ENCODE assay signal across 12 mouse cellular contexts in the genomic region with DNA sequence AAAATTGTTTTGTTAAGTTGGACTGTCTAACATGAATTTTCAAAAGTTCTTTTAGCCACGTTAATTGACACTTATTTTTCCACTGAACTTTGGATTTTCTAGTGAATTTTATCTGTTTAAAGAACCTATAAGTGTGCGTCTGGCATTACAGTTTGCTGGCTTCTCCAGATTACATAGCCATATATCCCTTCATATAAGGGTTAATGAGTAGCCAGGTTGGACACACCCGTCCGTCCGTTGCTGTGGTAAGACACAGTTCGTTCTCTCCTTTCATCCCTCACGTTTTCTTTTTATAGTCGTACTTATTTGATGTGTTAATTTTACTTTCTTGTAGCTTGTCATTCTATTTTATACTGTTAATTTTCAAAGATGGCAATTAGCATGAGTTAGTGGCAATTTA. TPM values are rescaled to one million over a fixed set of nuclear protein-coding genes. Genes with fewer than 3 reads are reported as not detected.
DNase-seq lines count a peak whose midpoint lies in the region; ATAC-seq and TF ChIP-seq lines count a peak whose summit lies in the region.
"Had no signal": no experiment of that assay in that cellular context is flagged by ENCODE, and none has a peak within 500 bp of the region (broad histone marks: within the 10 kb centered on the region; RNA-seq: fewer than 3 reads in every experiment).

No protein-coding gene starts in this region.

- no peaks in the 10 kb centered on the region for H3K9me3 ChIP-seq in heart, embryonic 11.5 days (replicated peaks; ENCODE audit: control insufficient read depth, low read length)
- no peaks in the 10 kb centered on the region for H3K9me3 ChIP-seq in lung, embryonic 16.5 days (ENCODE audit: control insufficient read depth, low read length)
- no peaks in the 10 kb centered on the region for H3K9me3 ChIP-seq in limb, embryonic 15.5 days
- H3K9me3 ChIP-seq in stomach, embryonic 16.5 days (replicated peaks; ENCODE audit: control insufficient read depth, low read length): no peaks in the 10 kb centered on the region
- H3K9me3 ChIP-seq: midbrain, embryonic 12.5 days; neural tube, embryonic 15.5 days had no signal

- H3K9ac ChIP-seq in heart, adult 2 months (ENCODE audit: low read depth, low read length): no peak overlapping the region
- no peak overlapping the region for H3K9ac ChIP-seq in heart, embryonic 11.5 days (ENCODE audit: low read depth, low read length)
- no peak overlapping the region for H3K9ac ChIP-seq in lung, embryonic 16.5 days (ENCODE audit: low read length)
- no peak overlapping the region for H3K9ac ChIP-seq in limb, embryonic 15.5 days
- H3K9ac ChIP-seq in stomach, embryonic 16.5 days (ENCODE audit: low read length): no peak overlapping the region
- H3K9ac ChIP-seq: midbrain, embryonic 12.5 days; neural tube, embryonic 15.5 days had no signal

- peaks cover 15% of the 10 kb centered on the region for H3K4me1 ChIP-seq in heart, adult 2 months (ENCODE audit: control insufficient read depth, insufficient read depth, low read length)
- H3K4me1 ChIP-seq in heart, embryonic 11.5 days (ENCODE audit: control insufficient read depth, insufficient read depth, low read length): peaks cover 6% of the 10 kb centered on the region; the same call in 1 of the 2 replicates
- peaks cover 16% of the 10 kb centered on the region for H3K4me1 ChIP-seq in lung, embryonic 16.5 days (replicated peaks; ENCODE audit: control insufficient read depth, insufficient read depth, low read length)
- H3K4me1 ChIP-seq in limb, embryonic 15.5 days: peaks cover 5% of the 10 kb centered on the region; the same call in 1 of the 2 replicates
- H3K4me1 ChIP-seq in stomach, embryonic 16.5 days (ENCODE audit: control insufficient read depth, insufficient read depth, low read length): peaks cover 10% of the 10 kb centered on the region
- H3K4me1 ChIP-seq: midbrain, embryonic 12.5 days; neural tube, embryonic 15.5 days had no signal

- DNase-seq in heart, adult 2 months: no peak
- DNase-seq in lung, postnatal 36 days: no peak
- no peak for DNase-seq in thymus, postnatal 14 days
- no peak for DNase-seq in adrenal gland, postnatal 4 days (ENCODE audit: low spot score in 2 of 2)
- DNase-seq: adrenal gland, adult 2 months; cerebellum, adult 8-10 months had no signal

- peaks cover 9% of the 10 kb centered on the region for H3K79me2 ChIP-seq in heart, adult 2 months (replicated peaks; ENCODE audit: control insufficient read depth, insufficient read depth, low read length)

- no peak for TF ChIP-seq CTCF in heart, adult 2 months (IDR thresholded peaks at IDR 0.05)

- TF ChIP-seq POLR2A in heart, adult 2 months (IDR thresholded peaks at IDR 0.05; ENCODE audit: insufficient read depth, low read depth, low read length): no peak

- 86% methylated on average over 8 of the region's 8 CpGs for WGBS in heart, adult 2 months
- WGBS in heart, embryonic 11.5 days (ENCODE audit: insufficient replicate concordance): 87% methylated on average over 8 of the region's 8 CpGs
- WGBS in lung, embryonic 16.5 days: 51% methylated on average over 8 of the region's 8 CpGs
- WGBS in limb, embryonic 15.5 days: 54% methylated on average over 8 of the region's 8 CpGs
- WGBS in stomach, embryonic 16.5 days: 52% methylated on average over 8 of the region's 8 CpGs

- no peak overlapping the region for H3K4me2 ChIP-seq in heart, embryonic 11.5 days
- H3K4me2 ChIP-seq in lung, embryonic 16.5 days (ENCODE audit: low read depth, low read length): peak overlapping the region; percentile 34
- 0 out of 2 replicates have a peak overlapping the region, but pooled peaks have one; percentile 3 for H3K4me2 ChIP-seq in limb, embryonic 15.5 days
- peak overlapping the region; percentile 30 for H3K4me2 ChIP-seq in stomach, embryonic 16.5 days (ENCODE audit: low read depth, low read length)
- H3K4me2 ChIP-seq: midbrain, embryonic 12.5 days; neural tube, embryonic 15.5 days had no signal

- peaks cover 27% of the 10 kb centered on the region for H3K36me3 ChIP-seq in heart, adult 2 months (ENCODE audit: control insufficient read depth, insufficient read depth, low read length)
- no peaks in the 10 kb centered on the region for H3K36me3 ChIP-seq in heart, embryonic 11.5 days (ENCODE audit: control insufficient read depth, insufficient read depth, low read length)
- no peaks in the 10 kb centered on the region for H3K36me3 ChIP-seq in lung, embryonic 16.5 days (ENCODE audit: control insufficient read depth, insufficient read depth, low read length)
- H3K36me3 ChIP-seq in limb, embryonic 15.5 days: no peaks in the 10 kb centered on the region
- H3K36me3 ChIP-seq in stomach, embryonic 16.5 days (ENCODE audit: control insufficient read depth, insufficient read depth, low read length): no peaks in the 10 kb centered on the region
- H3K36me3 ChIP-seq: midbrain, embryonic 12.5 days; neural tube, embryonic 15.5 days had no signal

- no peak for ATAC-seq in heart, embryonic 11.5 days (replicated peaks; ENCODE audit: insufficient number of reproducible peaks, low FRiP score, low TSS enrichment)
- peak; percentile 48; the same call in 1 of the 2 replicates for ATAC-seq in lung, embryonic 16.5 days (ENCODE audit: low read depth)
- no peak for ATAC-seq in limb, embryonic 15.5 days (ENCODE audit: insufficient number of reproducible peaks, low FRiP score, low TSS enrichment, low read depth)
- ATAC-seq in stomach, embryonic 16.5 days (ENCODE audit: insufficient read depth, low FRiP score): peak; percentile 86

- H3K27ac ChIP-seq in heart, adult 2 months: peak overlapping the region; percentile 42
- H3K27ac ChIP-seq in heart, embryonic 11.5 days (ENCODE audit: low read depth, low read length): no peak overlapping the region
- H3K27ac ChIP-seq in lung, embryonic 16.5 days (ENCODE audit: low read length): peak overlapping the region; percentile 79
- H3K27ac ChIP-seq in limb, embryonic 15.5 days: peak overlapping the region; percentile 67
- peak overlapping the region; percentile 94 for H3K27ac ChIP-seq in stomach, embryonic 16.5 days (ENCODE audit: low read length)
- H3K27ac ChIP-seq: midbrain, embryonic 12.5 days; neural tube, embryonic 15.5 days had no signal

- H3K4me3 ChIP-seq in heart, adult 2 months: no peak overlapping the region
- H3K4me3 ChIP-seq in heart, embryonic 11.5 days (ENCODE audit: low read depth, low read length): no peak overlapping the region
- H3K4me3 ChIP-seq in lung, embryonic 16.5 days (ENCODE audit: low read length): peak overlapping the region; percentile 35
- peak overlapping the region; percentile 11; the same call in 1 of the 2 replicates for H3K4me3 ChIP-seq in limb, embryonic 15.5 days
- H3K4me3 ChIP-seq in stomach, embryonic 16.5 days (replicated peaks; ENCODE audit: low read length): peak overlapping the region; percentile 46
- H3K4me3 ChIP-seq: midbrain, embryonic 12.5 days; neural tube, embryonic 15.5 days had no signal

- intact Hi-C loops in heart, adult 2 months (cut with DNase I): no loop called here

- TF ChIP-seq EP300 in heart, adult 2 months (IDR thresholded peaks at IDR 0.05; ENCODE audit: insufficient read depth, low read depth, low read length): no peak

- H3K27me3 ChIP-seq in heart, adult 2 months (ENCODE audit: control insufficient read depth, insufficient read depth, low read length): no peaks in the 10 kb centered on the region
- H3K27me3 ChIP-seq in heart, embryonic 11.5 days (ENCODE audit: control insufficient read depth, insufficient read depth, low read length): no peaks in the 10 kb centered on the region
- no peaks in the 10 kb centered on the region for H3K27me3 ChIP-seq in lung, embryonic 16.5 days (ENCODE audit: control insufficient read depth, insufficient read depth, low read depth, low read length)
- H3K27me3 ChIP-seq in limb, embryonic 15.5 days: no peaks in the 10 kb centered on the region
- no peaks in the 10 kb centered on the region for H3K27me3 ChIP-seq in stomach, embryonic 16.5 days (ENCODE audit: control insufficient read depth, insufficient read depth, low read length)
- H3K27me3 ChIP-seq: midbrain, embryonic 12.5 days; neural tube, embryonic 15.5 days had no signal

RNA-seq across cellular contexts. Expression of gene Wbp4, which starts 33.8 kb away (rescaled TPM):
- 10 to 100 TPM; 22.0 to 22.7 TPM for total RNA-seq in heart, adult 2 months (2021)
- polyA plus RNA-seq in heart, adult 2 months (2012; rRNA removed): 3.7 and 7.0 TPM in 2 replicates
- 35.7 and 38.2 TPM in 2 replicates for polyA plus RNA-seq in heart, embryonic 11.5 days (2014; fragmentation: Nextera tagmentation; extraction: Ambion mirVana)
- polyA plus RNA-seq in lung, embryonic 16.5 days (2015; fragmentation: Nextera tagmentation; extraction: Ambion mirVana): 39.1 and 43.1 TPM in 2 replicates
- polyA plus RNA-seq in limb, embryonic 15.5 days (2015; fragmentation: Nextera tagmentation; extraction: Ambion mirVana): 40.9 and 42.1 TPM in 2 replicates
- polyA plus RNA-seq in stomach, embryonic 16.5 days (2015; fragmentation: Nextera tagmentation; extraction: Ambion mirVana): 32.4 and 36.4 TPM in 2 replicates
- 10 to 100 TPM; 44.8 to 46.7 TPM for total RNA-seq in adrenal gland, postnatal 4 days (2021)

RNA-seq across cellular contexts. Expression of gene Elf1, which starts 34.1 kb away (rescaled TPM):
- total RNA-seq in heart, adult 2 months (2021): 10 to 100 TPM; 13.3 to 13.7 TPM
- polyA plus RNA-seq in heart, adult 2 months (2012; rRNA removed): 6.6 and 11.3 TPM in 2 replicates
- 8.3 and 8.6 TPM in 2 replicates for polyA plus RNA-seq in heart, embryonic 11.5 days (2014; fragmentation: Nextera tagmentation; extraction: Ambion mirVana)
- 14.0 and 14.5 TPM in 2 replicates for polyA plus RNA-seq in lung, embryonic 16.5 days (2015; fragmentation: Nextera tagmentation; extraction: Ambion mirVana)
- 14.7 and 18.1 TPM in 2 replicates for polyA plus RNA-seq in limb, embryonic 15.5 days (2015; fragmentation: Nextera tagmentation; extraction: Ambion mirVana)
- 18.0 and 19.2 TPM in 2 replicates for polyA plus RNA-seq in stomach, embryonic 16.5 days (2015; fragmentation: Nextera tagmentation; extraction: Ambion mirVana)
- 10 to 100 TPM; 27.4 to 28.8 TPM for total RNA-seq in adrenal gland, postnatal 4 days (2021)

Comparison
In these comparisons a context has a peak if more than half of its experiments do, and no peak if none do; other contexts are left out.
1. H3K4me3 ChIP-seq: peak in lung, embryonic 16.5 days (single experiment), limb, embryonic 15.5 days (single experiment) and stomach, embryonic 16.5 days (single experiment); none in heart, adult 2 months (single experiment) and heart, embryonic 11.5 days (single experiment).
2. ATAC-seq: peak in lung, embryonic 16.5 days (single experiment) and stomach, embryonic 16.5 days (single experiment); none in heart, embryonic 11.5 days (single experiment) and limb, embryonic 15.5 days (single experiment).